In the genomic region with DNA sequence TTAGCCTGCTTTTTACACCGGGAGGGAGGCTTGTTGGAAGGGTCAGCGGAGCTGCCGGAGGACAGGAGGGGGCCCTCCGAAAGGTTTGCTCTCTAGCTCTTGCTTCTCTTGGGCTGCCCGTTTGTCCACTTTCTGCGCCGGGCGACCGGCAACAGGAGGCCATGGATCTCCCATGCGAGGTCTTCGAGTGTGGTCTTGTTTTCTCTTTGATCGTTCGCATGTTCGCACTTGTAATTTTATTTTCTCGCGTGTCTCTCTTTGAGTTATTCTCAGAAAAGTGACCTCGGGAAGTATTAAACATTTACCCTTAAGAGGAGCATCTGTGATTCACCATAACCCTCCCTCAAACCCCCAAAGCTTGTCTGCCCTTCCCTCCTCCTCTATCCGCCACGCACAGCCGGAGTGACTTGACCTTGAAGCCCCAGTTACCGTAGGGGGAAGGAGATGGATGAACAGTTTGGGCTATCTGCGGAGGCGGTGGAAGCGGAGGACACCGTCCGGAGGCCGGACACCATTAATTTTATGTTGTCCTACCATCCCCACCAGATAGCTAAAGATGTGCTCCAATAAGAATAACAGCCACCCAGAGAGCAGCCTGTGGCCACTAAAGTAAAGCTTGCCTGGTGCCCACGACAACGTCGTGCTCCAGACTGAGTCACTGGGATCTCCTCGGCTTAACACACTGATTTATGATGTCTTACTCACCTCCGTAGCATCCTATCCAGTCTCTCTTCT, we compare ENCODE assay signal across 7 mouse cellular contexts. TPM values are rescaled to one million over a fixed set of nuclear protein-coding genes. Genes with fewer than 3 reads are reported as not detected.
DNase-seq lines count a peak whose midpoint lies in the region; ATAC-seq and TF ChIP-seq lines count a peak whose summit lies in the region.

No protein-coding gene starts in this region.

- H3K9ac ChIP-seq in ES-Bruce4 (ENCODE audit: low read depth, poor library complexity, severe bottlenecking): peak overlapping the region; percentile 100
- peak overlapping the region; percentile 96 for H3K9ac ChIP-seq in embryonic facial prominence, embryonic 14.5 days (ENCODE audit: low read depth, low read length)
- peak overlapping the region; percentile 50 for H3K9ac ChIP-seq in stomach, embryonic 15.5 days

- DNase-seq in adrenal gland, adult 8-10 months: peak; percentile 35
- no peak for DNase-seq in embryonic facial prominence, embryonic 14.5 days (ENCODE audit: low spot score)
- DNase-seq in heart, postnatal 14 days: peak; percentile 2 to 8
- peak; percentile 32 for DNase-seq in layer of hippocampus, adult 9-11 months
- peak; percentile 34 for DNase-seq in mesoderm, embryonic 11.5 days (ENCODE audit: low read depth, low spot score)

- no peak for TF ChIP-seq CTCF in ES-Bruce4 (IDR thresholded peaks at IDR 0.05; ENCODE audit: low read depth, low read length)

- H3K27ac ChIP-seq in ES-Bruce4 (ENCODE audit: insufficient read depth, low read length): peak overlapping the region; percentile 40; the same call in 1 of the 2 replicates
- peak overlapping the region; percentile 95 for H3K27ac ChIP-seq in embryonic facial prominence, embryonic 14.5 days (replicated peaks; ENCODE audit: low read depth, low read length)
- peak overlapping the region; percentile 95 for H3K27ac ChIP-seq in stomach, embryonic 15.5 days

- H3K4me2 ChIP-seq in embryonic facial prominence, embryonic 14.5 days (ENCODE audit: low read depth, low read length): peak overlapping the region; percentile 76
- H3K4me2 ChIP-seq in stomach, embryonic 15.5 days: peak overlapping the region; percentile 89

- no peaks in the 10 kb centered on the region for H3K4me1 ChIP-seq in ES-Bruce4 (ENCODE audit: control insufficient read depth, insufficient read depth, low read length)
- peaks cover 11% of the 10 kb centered on the region; the same call in 1 of the 2 replicates for H3K4me1 ChIP-seq in embryonic facial prominence, embryonic 14.5 days (ENCODE audit: control insufficient read depth, insufficient read depth, low read length)
- H3K4me1 ChIP-seq in stomach, embryonic 15.5 days: peaks cover 7% of the 10 kb centered on the region; the same call in 1 of the 2 replicates

- intact Hi-C loops in heart, postnatal 14 days (cut with DNase I): loop anchor here (5.0 kb wide), 1 partner anchor 84 kb away; no protein-coding TSS in a partner anchor

- WGBS in embryonic facial prominence, embryonic 14.5 days: 1% methylated on average over 27 of the region's 32 CpGs
- under 1% methylated on average over 32 of the region's 32 CpGs for WGBS in stomach, embryonic 15.5 days

- no peak for TF ChIP-seq EP300 in ES-Bruce4 (IDR thresholded peaks at IDR 0.05; ENCODE audit: insufficient read depth, low read depth, low read length)

- no peaks in the 10 kb centered on the region for H3K27me3 ChIP-seq in ES-Bruce4 (ENCODE audit: control insufficient read depth, insufficient read depth, low read length, poor library complexity, severe bottlenecking)
- H3K27me3 ChIP-seq in embryonic facial prominence, embryonic 14.5 days (replicated peaks; ENCODE audit: control insufficient read depth, insufficient read depth, low read length): no peaks in the 10 kb centered on the region
- no peaks in the 10 kb centered on the region for H3K27me3 ChIP-seq in stomach, embryonic 15.5 days (replicated peaks)

- H3K36me3 ChIP-seq in ES-Bruce4 (ENCODE audit: control insufficient read depth, insufficient read depth, low read length, poor library complexity, severe bottlenecking): no peaks in the 10 kb centered on the region; the same call in 1 of the 2 replicates
- no peaks in the 10 kb centered on the region for H3K36me3 ChIP-seq in embryonic facial prominence, embryonic 14.5 days (ENCODE audit: control insufficient read depth, insufficient read depth, low read length)
- H3K36me3 ChIP-seq in stomach, embryonic 15.5 days: no peaks in the 10 kb centered on the region

- no peak for ATAC-seq in embryonic facial prominence, embryonic 14.5 days (ENCODE audit: low read depth)
- ATAC-seq in stomach, embryonic 15.5 days (ENCODE audit: insufficient read depth, low FRiP score, low read depth): no peak; the same call in 1 of the 2 replicates

- peak overlapping the region; percentile 99 for H3K4me3 ChIP-seq in ES-Bruce4 (ENCODE audit: low read depth, low read length)
- peak overlapping the region; percentile 91 for H3K4me3 ChIP-seq in embryonic facial prominence, embryonic 14.5 days (ENCODE audit: low read depth, low read length)
- peak overlapping the region; percentile 89 for H3K4me3 ChIP-seq in stomach, embryonic 15.5 days (replicated peaks)

- TF ChIP-seq POLR2A in ES-Bruce4 (IDR thresholded peaks at IDR 0.05; ENCODE audit: insufficient read depth, low read length): no peak

- H3K9me3 ChIP-seq in ES-Bruce4 (replicated peaks; ENCODE audit: control insufficient read depth, insufficient read depth, low read length, poor library complexity, severe bottlenecking): no peaks in the 10 kb centered on the region
- no peaks in the 10 kb centered on the region for H3K9me3 ChIP-seq in embryonic facial prominence, embryonic 14.5 days (ENCODE audit: control insufficient read depth, low read length)
- H3K9me3 ChIP-seq in stomach, embryonic 15.5 days: no peaks in the 10 kb centered on the region

RNA-seq across cellular contexts. Expression of a gene that starts 0.5 kb away (rescaled TPM):
- 45.5 and 45.8 TPM in 2 replicates for polyA plus RNA-seq in ES-Bruce4 (2011; ENCODE audit: insufficient read depth, insufficient read length, low read depth, missing spikeins)
- total RNA-seq in adrenal gland, adult 8-10 months (2022): 10 to 100 TPM; 19.6 to 33.5 (median 27.0) TPM
- 45.5 and 46.9 TPM in 2 replicates for polyA plus RNA-seq in embryonic facial prominence, embryonic 14.5 days (2014; fragmentation: Nextera tagmentation; extraction: Ambion mirVana)
- 10 to 100 TPM; 13.7 TPM for total RNA-seq in heart, postnatal 14 days (2021)
- polyA plus RNA-seq in stomach, embryonic 15.5 days (2015; fragmentation: Nextera tagmentation; extraction: Ambion mirVana): 26.3 and 29.8 TPM in 2 replicates

Comparison
In these comparisons a context has a peak if more than half of its experiments do, and no peak if none do; other contexts are left out.
1. H3K27ac ChIP-seq: peak in every context shown above with its lines; median percentile 95 in embryonic facial prominence, embryonic 14.5 days; 95 in stomach, embryonic 15.5 days; 40 in ES-Bruce4.
2. H3K9ac ChIP-seq: peak in every context shown above with its lines; median percentile 100 in ES-Bruce4; 96 in embryonic facial prominence, embryonic 14.5 days; 50 in stomach, embryonic 15.5 days.